Mouse (Mus musculus) heart, postnatal 0 days (tissue): ENCODE results near the gene B3gnt2.

Source experiments
- CTCF ChIP-seq: IDR thresholded peaks from 2 replicates; pipeline ENCODE4 v1.5.1; 2016; ENCODE audit warnings: antibody characterized with exemption, control low read depth, low read depth
- EP300 ChIP-seq: IDR thresholded peaks from 2 replicates; pipeline ENCODE4 v1.6.1; 2016; ENCODE audit warnings: antibody characterized with exemption, low read depth

DNA sequence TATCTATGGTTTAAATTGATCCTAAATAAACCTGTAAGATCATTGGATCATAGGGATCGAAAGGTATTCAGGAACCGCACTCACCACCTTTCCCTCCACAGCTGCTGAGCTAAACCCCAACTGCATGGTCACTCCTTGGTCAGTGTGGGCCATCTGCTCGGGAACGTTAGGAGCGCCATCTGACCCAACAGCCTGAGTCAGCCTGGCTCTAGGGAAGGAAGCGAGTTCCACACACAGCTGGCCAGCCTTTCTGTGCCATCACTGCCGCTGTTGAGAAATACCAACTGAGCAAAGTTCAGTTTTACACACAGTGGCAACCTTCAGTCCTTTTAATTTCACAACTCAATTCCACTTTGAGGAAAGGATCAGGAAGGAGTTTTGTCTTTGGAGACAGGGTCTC is 31.1 kb upstream of the B3gnt2 start:
- TF ChIP-seq CTCF (no peak), EP300 (no peak)
